Mouse (Mus musculus) ES-E14 (cell line): Measurements from ENCODE around the gene Txlna. TPM values are rescaled to one million over a fixed set of nuclear protein-coding genes. Genes with fewer than 3 reads are reported as not detected.

Source experiments
- DNase-seq: peaks from one replicate; pipeline ENCODE4 v3.0.0-alpha.2; 2013; ENCODE audit warnings: low read depth, low spot score
- H3K27ac ChIP-seq: 2 replicates; pipeline ENCODE4 v1.5.1; 2012; ENCODE audit warnings: low read depth, mild to moderate bottlenecking, low read length, moderate library complexity, mixed read lengths; ENCODE audit not compliant: poor library complexity, insufficient read depth, severe bottlenecking
- H3K36me3 ChIP-seq: 2 replicates; pipeline ENCODE4 v1.6.1; 2012; ENCODE audit warnings: mild to moderate bottlenecking, low read length, moderate library complexity, mixed read lengths; ENCODE audit not compliant: control insufficient read depth, poor library complexity, insufficient read depth, severe bottlenecking
- H3K4me1 ChIP-seq, 2 experiments: fragments of 150-350 bp in 1 of 2; sonication (generic) in 1 of 2; 2 replicates each; pipeline ENCODE4 v1.6.1; 2012; ENCODE audit warnings: low read length in 2 of 2, mild to moderate bottlenecking in 1 of 2, mixed read lengths in 1 of 2; ENCODE audit not compliant: control insufficient read depth in 2 of 2, insufficient read depth in 2 of 2, poor library complexity in 1 of 2
- H3K4me3 ChIP-seq, 2 experiments: fragments of 150-350 bp in 1 of 2; sonication (generic) in 1 of 2; 2 replicates each; pipeline ENCODE4 v1.5.1; 2012; ENCODE audit warnings: low read length in 2 of 2, low read depth in 1 of 2, mild to moderate bottlenecking in 1 of 2, mixed read lengths in 1 of 2; ENCODE audit not compliant: insufficient read depth in 1 of 2, poor library complexity in 1 of 2, severe bottlenecking in 1 of 2
- H3K9ac ChIP-seq: 2 replicates; pipeline ENCODE4 v1.6.1; 2012; ENCODE audit warnings: low read depth, mild to moderate bottlenecking, low read length, mixed read lengths; ENCODE audit not compliant: poor library complexity, insufficient read depth, severe bottlenecking
- H3K9me3 ChIP-seq: fragments of 150-350 bp; sonication (generic); 2 replicates; pipeline ENCODE4 v1.6.1; 2012; ENCODE audit warnings: low read depth, mild to moderate bottlenecking, low read length; ENCODE audit not compliant: control insufficient read depth, insufficient read depth
- CHD2 ChIP-seq: IDR thresholded peaks from 2 replicates; pipeline ENCODE4 v1.6.1; 2014; ENCODE audit warnings: mild to moderate bottlenecking, low read depth, low read length, inconsistent platforms
- HCFC1 ChIP-seq: IDR thresholded peaks from 2 replicates; pipeline ENCODE4 v1.6.1; 2012; ENCODE audit warnings: low read length, inconsistent platforms, borderline replicate concordance; ENCODE audit not compliant: insufficient read depth
- MAFK ChIP-seq: IDR thresholded peaks from 2 replicates; pipeline ENCODE4 v1.6.1; 2014; ENCODE audit warnings: mild to moderate bottlenecking, low read depth, low read length, inconsistent platforms; ENCODE audit not compliant: insufficient read depth
- ZC3H11A ChIP-seq: IDR thresholded peaks from 2 replicates; pipeline ENCODE4 v1.6.1; 2012; ENCODE audit warnings: low read depth, mild to moderate bottlenecking, inconsistent platforms, low read length, borderline replicate concordance
- ZNF384 ChIP-seq: IDR thresholded peaks from 2 replicates; pipeline ENCODE4 v1.6.1; 2012; ENCODE audit warnings: low read depth, low read length, inconsistent platforms
- in situ Hi-C, 2 experiments: fragments of 600-800 bp; cut with MboI; formaldehyde crosslinking; loops; one replicate each; pipeline ENCODE4 v1.15.1; 2025; ENCODE audit warnings: low sequenced_read_pairs in 2 of 2, inconsistent platforms in 1 of 2; ENCODE audit not compliant: unreplicated experiment in 2 of 2
- total RNA-seq: library from RNA; depleted of rRNA; stranded (reverse); fragments of 300-350 nt; gene quantifications from 2 replicates; pipeline ENCODE4 v1.2.3, GENCODE M21; 2012

Txlna gene
- total RNA-seq, 1 experiment, result 72.9 TPM

DNA sequence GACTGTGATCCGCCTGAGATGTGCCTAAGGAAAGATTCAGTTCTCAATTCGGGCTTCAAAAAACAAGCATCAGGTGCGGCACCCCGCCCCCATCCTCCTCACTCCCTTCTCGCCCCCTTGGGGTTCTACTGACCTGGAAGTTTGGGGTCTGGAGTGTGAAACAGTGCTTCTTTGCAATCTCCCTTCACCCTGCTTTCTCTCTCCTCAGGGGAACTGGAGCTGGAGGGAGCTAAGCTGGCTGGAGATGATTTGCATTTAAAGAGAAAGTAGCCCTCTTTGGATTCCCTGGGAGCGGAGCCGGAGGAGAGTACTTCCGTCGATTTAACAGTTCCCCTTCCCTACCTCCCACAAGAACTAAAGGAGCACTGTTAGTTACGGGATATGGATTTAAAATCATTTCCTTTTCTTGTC lies 17.2 kb downstream of the Txlna start, which contains the start of gene Ccdc28b:
Gene Ccdc28b (minus strand): TSS at position 267 of the 411 bp plus-strand sequence.
- peaks cover 0 to 7% of the 10 kb centered on the region in 2 experiments; a peak in 1 of 4 replicates for H3K4me1 ChIP-seq
- in situ Hi-C loops, result no loop called here
- peak within 1 kb of the TSS; percentile 66 for H3K9ac ChIP-seq
- peak within 1 kb of the TSS; percentile 48 to 68 for H3K4me3 ChIP-seq
- peaks cover 21% of the 10 kb centered on the region for H3K36me3 ChIP-seq
- 0 out of 2 replicates have a peak, but pooled peaks have one; percentile 24 for TF ChIP-seq CHD2
- TF ChIP-seq ZNF384, result no peak
- TF ChIP-seq ZC3H11A, result no peak
- no peak within 1 kb of the TSS for H3K27ac ChIP-seq
- H3K9me3 ChIP-seq, result no peaks in the 10 kb centered on the region
- DNase-seq, result no peak

DNA sequence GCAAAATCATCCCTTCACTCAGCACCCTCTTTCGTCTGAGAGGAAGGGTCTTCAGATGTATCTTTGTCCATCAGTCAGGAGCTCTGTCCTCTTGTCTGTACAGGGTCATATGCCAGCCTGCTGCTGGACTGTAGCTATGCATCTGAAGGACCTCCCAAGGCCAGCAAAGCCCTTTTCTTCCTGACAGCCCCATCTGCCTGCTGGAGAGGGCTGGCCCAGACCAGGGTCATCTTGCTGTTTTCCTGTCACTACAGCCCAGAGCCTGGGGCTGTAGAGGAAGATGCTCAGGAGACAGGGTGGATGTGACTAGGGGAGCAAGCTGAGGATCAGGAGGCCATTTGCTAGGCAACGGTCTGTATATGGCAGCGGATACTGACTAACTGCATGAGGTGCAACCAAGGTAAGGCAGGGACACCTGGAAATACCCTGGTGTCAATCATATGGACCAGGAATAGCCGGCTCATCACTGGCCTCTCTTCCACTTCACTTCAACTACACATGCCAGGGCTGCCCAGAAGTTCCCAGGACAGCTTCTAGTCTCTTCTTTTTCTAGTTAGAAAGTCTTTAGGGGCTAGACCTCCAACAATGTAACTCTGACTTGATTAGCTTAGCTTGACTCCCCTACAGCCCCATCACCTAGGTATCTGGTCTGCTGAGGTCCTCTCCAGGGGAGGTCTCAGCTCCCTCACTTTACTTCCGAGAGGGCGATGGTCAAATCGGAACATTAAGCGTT lies 17.9 kb downstream of the Txlna start:
- peaks cover 0 to 7% of the 10 kb centered on the region in 2 experiments; a peak in 1 of 4 replicates for H3K4me1 ChIP-seq
- no peaks in the 10 kb centered on the region for H3K9me3 ChIP-seq
- TF ChIP-seq HCFC1, result no peak
- no peak for TF ChIP-seq MAFK
- no peak for TF ChIP-seq ZC3H11A
- no peak for TF ChIP-seq ZNF384
- no peak for TF ChIP-seq CHD2
- in situ Hi-C loops, result no loop called here
- H3K36me3 ChIP-seq, result peaks cover 14% of the 10 kb centered on the region
- H3K27ac ChIP-seq, result no peak overlapping the region
- no peak overlapping the region for H3K9ac ChIP-seq
- no peak for DNase-seq
- H3K4me3 ChIP-seq, result peak overlapping the region in 1 of 2 experiments; percentile 68; a peak in 2 of 4 replicates

DNA sequence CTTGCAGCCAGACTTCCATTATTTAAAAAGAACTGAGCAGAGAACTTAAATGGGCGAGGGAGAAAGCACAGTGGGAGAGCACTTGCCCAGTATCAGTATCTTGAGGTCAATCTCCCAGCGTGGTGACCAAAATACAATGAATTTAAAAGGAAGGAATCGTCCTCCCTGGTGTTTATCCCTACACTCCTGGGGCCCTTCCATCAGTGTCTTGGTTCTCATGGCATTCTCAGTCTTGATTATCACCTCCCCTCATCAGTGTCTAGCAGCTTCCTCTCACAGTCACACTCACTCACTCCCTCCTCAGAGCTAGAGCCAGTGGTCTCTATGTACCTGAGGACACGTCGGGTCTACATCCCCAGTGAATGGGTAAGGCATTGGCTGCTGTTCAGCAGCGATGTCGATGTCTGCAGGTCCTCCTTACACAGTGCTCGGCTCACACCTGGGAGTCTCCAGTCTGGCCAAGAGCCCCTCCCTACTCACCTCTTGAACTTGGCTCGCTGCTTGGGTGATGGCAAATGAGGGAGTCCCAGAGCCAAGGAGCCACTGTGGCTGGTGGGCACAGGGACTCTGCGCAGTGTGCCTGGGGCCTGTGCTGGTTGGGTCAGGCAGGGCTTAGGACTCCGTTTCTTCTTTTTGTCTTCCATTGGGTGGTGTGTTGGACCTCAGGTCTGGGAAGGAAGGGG lies 18.6 kb downstream of the Txlna start:
- Histone ChIP-seq H3K9ac (no peak overlapping the region), H3K27ac (no peak overlapping the region), H3K36me3 (peaks cover 7% of the 10 kb centered on the region), H3K4me3 (no peak overlapping the region), H3K4me1 (peaks cover 0 to 7% of the 10 kb centered on the region in 2 experiments; a peak in 1 of 4 replicates), H3K9me3 (no peaks in the 10 kb centered on the region)
- DNase-seq, result no peak
- in situ Hi-C loops, result no loop called here
- TF ChIP-seq ZC3H11A (no peak), MAFK (no peak), CHD2 (no peak), ZNF384 (no peak), HCFC1 (no peak)

DNA sequence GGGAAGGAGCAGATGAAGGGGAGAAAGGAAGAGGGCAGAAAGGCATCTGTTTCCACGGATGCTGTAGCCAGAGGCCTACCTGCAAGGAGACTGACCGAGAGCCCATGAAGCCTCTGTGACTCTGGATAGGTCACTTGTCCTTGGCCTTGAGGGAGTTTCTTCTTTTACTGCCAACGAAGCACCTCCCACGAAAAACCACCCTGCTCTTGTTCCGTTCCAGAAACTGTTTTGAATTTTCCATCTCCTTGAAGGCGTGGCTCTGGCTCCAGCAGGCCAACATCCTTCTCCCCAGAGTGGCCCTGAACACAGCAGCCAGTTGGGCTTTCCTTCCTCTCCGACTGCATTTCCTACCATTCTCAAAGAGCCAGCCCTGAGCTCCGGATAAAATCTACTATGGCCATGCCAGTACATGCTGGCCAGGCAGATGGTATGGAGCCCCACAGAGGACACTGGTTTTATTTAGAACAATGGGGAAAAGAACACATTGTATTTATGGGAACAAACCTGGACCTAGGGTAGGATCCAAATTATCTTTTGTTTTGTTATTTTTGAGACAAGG lies 19.5 kb downstream of the Txlna start:
- Histone ChIP-seq H3K36me3 (peaks cover 7% of the 10 kb centered on the region; the same call in 1 of the 2 replicates), H3K4me1 (peaks cover 0 to 7% of the 10 kb centered on the region in 2 experiments; a peak in 1 of 4 replicates), H3K9ac (no peak overlapping the region), H3K9me3 (no peaks in the 10 kb centered on the region), H3K4me3 (no peak overlapping the region), H3K27ac (no peak overlapping the region)
- in situ Hi-C loops, result no loop called here
- DNase-seq, result no peak
- TF ChIP-seq ZC3H11A, result no peak
- no peak for TF ChIP-seq CHD2
